Mouse (Mus musculus) erythroblast, embryonic 14.5 days (primary cell): ENCODE data around the gene 4930579F01Rik.

ENCODE experiments used
- GATA1 ChIP-seq: IDR thresholded peaks from 2 replicates; pipeline ENCODE4 v1.6.1; 2012; ENCODE audit warnings: low read length, inconsistent platforms, mixed read lengths
- TAL1 ChIP-seq: IDR thresholded peaks from 3 replicates; pipeline ENCODE4 v1.6.1; 2012; ENCODE audit warnings: low read length, inconsistent platforms, mixed read lengths

- TF ChIP-seq TAL1 (no peak), GATA1 (no peak)
Measured at GRCm38 (mm10) chr3:138133463-138133862, 60.2 kb downstream of the 4930579F01Rik start.
